Mouse (Mus musculus): Measurements from ENCODE around the gene Gm13691.
"Not testable (repeated sequence)": the region's sequence is repeated elsewhere in the genome, so short reads cannot be mapped to it uniquely, and the experiment has no call there.

The Gm13691 gene

GRCm38 (mm10) chr2:83990253-83990652, at the start of gene Gm13691:
Gm13691 (plus strand) TSS chr2:83990553.
- DNase-seq (ENCODE audit: low spot score) = not testable (repeated sequence)

DNA sequence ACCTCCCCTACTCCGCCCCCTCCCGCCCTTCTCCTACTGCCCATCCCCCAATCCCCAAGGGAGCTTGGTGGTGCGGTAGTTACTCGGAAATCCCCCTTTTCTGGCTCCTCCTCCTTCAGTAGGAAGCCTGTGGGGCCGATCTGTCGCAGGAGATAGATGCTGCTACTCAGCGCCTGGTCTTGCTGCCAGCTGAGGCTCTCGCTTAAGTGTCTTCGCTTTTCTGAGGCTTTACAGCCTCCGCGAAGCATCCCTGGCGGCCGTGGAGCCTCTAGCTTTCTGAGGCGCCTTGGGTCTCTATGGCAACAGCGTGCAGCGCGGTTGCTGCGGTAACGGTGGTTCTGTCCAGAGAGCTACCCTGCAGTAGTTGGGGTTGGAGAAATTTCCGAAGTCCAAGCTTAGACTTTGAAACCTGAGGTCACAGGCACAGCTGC, 49.4 kb upstream of the Gm13691 start, which contains the start of gene Zswim2:
Zswim2 (minus strand) TSS at position 298 of the 431 bp plus-strand sequence.
- DNase-seq (ENCODE audit: low spot score) = peak; percentile 11

DNA sequence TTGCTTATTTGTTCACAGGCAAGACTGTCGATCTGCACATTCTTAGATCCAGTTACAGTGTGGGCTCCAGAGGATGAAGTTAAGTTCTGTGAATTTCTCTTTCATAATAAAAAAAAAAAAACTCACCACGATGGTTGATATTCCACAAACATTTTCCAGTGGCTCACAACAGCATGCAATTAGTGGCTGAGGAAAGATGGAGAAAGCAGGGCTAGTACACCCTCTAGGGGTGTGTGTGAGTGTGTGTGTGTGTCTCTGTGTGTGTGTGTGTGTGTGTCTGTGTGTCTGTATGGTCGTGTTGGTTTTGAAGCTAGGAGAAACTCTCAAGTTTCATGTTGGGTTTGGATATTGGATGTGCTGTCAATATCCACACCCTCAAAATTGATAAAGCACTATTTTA, 49.0 kb upstream of the Gm13691 start:
- no peak for DNase-seq (ENCODE audit: low spot score)

DNA sequence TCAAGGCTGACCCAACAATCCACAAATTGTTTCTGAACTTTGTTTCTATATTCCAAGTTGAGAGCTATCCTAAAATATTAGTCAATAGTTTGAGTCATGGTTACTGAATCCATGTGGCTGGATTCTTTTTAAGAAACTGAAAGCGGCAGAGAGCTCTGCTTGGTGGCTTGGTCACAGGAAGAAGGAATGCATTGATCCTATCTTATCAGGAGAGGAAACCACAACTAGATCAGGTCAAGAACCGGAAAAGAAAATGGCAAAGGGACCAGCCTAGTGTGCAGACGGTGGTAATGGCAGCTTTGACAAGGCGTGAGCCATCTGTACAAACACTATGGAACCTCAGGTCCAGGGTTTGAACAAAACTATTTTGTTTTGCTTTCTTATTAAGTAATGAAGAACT, 48.6 kb upstream of the Gm13691 start:
- no peak for DNase-seq (ENCODE audit: low spot score)

- DNase-seq (ENCODE audit: low spot score) = not testable (repeated sequence)
Measured at GRCm38 (mm10) chr2:83955393-83955792, 35.0 kb upstream of the Gm13691 start, which contains the start of gene Gm13698. Gm13698 (plus strand) TSS chr2:83955693.

DNA sequence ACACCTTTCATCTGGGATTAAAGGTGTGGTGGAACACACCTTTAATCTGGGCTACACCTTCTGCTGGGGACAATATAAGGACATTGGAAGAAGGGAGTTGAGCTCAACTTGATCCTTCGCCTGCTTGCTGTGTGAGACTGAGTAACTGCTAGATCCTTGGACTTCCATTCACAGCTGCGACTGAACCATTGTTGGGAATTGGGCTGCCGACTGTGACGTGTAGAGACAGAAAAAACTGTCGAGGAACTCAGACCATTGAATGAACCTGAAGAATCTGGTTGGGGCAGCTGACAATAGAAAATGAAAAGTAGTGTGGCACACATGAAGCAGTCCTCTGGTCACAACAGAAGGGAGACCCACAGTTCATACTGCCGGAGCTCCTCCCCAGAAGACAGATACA, 29.1 kb upstream of the Gm13691 start, which contains the start of gene Gm13693:
Gm13693 (plus strand) TSS at position 301 of the 400 bp plus-strand sequence.
- not testable (repeated sequence) for DNase-seq (ENCODE audit: low spot score)

DNA sequence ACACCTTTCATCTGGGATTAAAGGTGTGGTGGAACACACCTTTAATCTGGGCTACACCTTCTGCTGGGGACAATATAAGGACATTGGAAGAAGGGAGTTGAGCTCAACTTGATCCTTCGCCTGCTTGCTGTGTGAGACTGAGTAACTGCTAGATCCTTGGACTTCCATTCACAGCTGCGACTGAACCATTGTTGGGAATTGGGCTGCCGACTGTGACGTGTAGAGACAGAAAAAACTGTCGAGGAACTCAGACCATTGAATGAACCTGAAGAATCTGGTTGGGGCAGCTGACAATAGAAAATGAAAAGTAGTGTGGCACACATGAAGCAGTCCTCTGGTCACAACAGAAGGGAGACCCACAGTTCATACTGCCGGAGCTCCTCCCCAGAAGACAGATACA, 23.3 kb upstream of the Gm13691 start, which contains the start of gene Gm13695:
Gm13695 (plus strand) TSS at position 301 of the 400 bp plus-strand sequence.
- DNase-seq (ENCODE audit: low spot score) = not testable (repeated sequence)

- DNase-seq (ENCODE audit: low spot score) = not testable (repeated sequence)
Measured at GRCm38 (mm10) chr2:83972823-83973222, 17.5 kb upstream of the Gm13691 start, which contains the start of gene Gm13696. Gm13696 (plus strand) TSS chr2:83973123.

DNA sequence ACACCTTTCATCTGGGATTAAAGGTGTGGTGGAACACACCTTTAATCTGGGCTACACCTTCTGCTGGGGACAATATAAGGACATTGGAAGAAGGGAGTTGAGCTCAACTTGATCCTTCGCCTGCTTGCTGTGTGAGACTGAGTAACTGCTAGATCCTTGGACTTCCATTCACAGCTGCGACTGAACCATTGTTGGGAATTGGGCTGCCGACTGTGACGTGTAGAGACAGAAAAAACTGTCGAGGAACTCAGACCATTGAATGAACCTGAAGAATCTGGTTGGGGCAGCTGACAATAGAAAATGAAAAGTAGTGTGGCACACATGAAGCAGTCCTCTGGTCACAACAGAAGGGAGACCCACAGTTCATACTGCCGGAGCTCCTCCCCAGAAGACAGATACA, 11.7 kb upstream of the Gm13691 start, which contains the start of gene Gm13694:
Gm13694 (plus strand) TSS at position 301 of the 400 bp plus-strand sequence.
- DNase-seq (ENCODE audit: low spot score) = not testable (repeated sequence)

GRCm38 (mm10) chr2:83984443-83984842, 5.9 kb upstream of the Gm13691 start, which contains the start of gene Gm13697:
Gm13697 (plus strand) TSS chr2:83984743.
- DNase-seq (ENCODE audit: low spot score) = not testable (repeated sequence)

DNA sequence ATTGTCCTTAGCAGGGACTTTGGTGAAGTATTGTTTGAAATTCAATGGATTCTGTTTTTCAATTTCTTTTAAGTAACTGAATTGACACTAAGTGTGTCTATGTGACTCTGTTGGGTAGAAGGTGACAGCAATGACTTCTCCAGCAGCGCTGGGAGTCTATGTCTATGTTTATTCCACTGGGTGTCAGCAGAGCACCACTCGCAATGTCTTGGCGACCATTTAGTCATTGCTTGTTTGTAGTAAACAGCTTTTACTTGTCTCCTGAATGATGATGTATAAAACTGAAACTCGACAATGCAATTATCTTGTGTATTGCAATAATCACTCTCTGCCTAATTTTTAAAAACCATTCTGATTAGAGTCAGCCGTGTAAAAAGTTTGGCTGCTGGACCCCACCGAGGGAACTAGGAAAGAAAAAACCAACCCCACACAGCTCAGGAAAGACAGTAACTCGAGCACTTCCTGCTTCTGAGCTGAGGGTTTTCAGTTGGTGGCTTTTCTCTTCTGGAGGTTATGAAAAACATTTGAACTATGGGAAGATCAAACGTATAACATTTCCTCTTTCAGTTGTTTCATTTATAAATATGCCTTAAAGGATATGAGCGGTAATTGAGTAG, 3.4 kb downstream of the Gm13691 start:
- not testable (repeated sequence) for DNase-seq (ENCODE audit: low spot score)

GRCm38 (mm10) chr2:83994526-83994925, 4.2 kb downstream of the Gm13691 start:
- not testable (repeated sequence) for DNase-seq (ENCODE audit: low spot score)

DNA sequence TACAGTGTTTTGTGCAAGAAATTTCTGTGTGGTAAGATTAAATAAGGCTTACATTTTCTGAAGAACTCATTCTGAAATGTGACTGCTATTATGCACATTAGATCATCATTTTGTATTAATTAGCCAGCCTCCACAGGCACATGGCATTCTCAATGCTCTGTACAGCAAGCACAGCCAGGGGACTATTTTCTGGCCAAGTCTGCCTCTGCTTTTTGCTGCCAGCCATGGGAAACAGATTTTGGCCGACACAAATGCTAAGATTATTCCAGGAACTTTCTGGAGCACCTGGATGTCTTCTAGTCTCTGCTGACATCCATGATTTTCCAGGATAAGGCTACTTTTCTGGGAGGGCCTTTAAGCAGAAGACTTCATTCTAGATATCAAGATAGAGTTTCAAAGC, 18.6 kb downstream of the Gm13691 start:
- DNase-seq (ENCODE audit: low spot score) = no peak

DNA sequence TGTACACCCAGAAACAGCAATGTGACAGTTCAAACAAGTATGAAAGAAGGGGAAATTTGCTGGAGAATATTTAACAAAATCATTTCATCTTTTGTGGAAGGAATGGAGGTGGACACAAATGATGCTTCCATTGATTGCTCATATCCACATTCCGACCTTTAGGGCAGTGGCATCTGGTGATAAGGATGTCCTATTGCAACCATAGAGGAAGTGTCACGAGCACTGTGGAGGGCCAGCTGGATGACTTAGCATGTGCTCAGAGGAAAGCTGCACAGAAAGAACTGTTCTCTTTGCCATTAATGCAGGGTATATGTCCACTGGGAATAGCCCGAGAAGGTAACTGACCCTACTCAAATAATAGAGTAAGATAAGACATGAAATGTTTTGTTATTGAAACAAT, 19.5 kb downstream of the Gm13691 start:
- DNase-seq (ENCODE audit: low spot score) = no peak

GRCm38 (mm10) chr2:84014572-84014971, 24.2 kb downstream of the Gm13691 start:
- DNase-seq (ENCODE audit: low spot score) = no peak

GRCm38 (mm10) chr2:84016291-84016690, 25.9 kb downstream of the Gm13691 start:
- DNase-seq (ENCODE audit: low spot score) = not testable (repeated sequence)

DNA sequence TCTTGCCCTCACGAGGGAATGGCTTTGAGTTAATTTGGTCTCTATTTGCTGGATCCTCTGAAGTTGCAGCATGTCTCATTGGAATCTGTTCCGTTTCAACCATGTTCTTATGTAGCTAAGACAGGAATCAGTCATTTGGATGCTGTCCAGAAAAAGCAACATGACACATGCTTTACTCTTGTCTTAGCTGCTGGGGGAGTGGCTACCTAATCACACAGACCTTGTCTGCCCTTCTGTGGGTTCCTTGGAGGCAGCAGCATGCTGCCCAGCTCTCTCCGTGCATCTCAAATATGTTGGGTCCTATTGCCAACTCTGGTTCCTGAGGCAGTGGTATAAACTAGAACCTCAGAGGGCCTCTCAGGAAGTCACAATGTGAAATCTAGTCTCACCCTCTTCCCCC, 28.0 kb downstream of the Gm13691 start:
- no peak for DNase-seq (ENCODE audit: low spot score)

DNA sequence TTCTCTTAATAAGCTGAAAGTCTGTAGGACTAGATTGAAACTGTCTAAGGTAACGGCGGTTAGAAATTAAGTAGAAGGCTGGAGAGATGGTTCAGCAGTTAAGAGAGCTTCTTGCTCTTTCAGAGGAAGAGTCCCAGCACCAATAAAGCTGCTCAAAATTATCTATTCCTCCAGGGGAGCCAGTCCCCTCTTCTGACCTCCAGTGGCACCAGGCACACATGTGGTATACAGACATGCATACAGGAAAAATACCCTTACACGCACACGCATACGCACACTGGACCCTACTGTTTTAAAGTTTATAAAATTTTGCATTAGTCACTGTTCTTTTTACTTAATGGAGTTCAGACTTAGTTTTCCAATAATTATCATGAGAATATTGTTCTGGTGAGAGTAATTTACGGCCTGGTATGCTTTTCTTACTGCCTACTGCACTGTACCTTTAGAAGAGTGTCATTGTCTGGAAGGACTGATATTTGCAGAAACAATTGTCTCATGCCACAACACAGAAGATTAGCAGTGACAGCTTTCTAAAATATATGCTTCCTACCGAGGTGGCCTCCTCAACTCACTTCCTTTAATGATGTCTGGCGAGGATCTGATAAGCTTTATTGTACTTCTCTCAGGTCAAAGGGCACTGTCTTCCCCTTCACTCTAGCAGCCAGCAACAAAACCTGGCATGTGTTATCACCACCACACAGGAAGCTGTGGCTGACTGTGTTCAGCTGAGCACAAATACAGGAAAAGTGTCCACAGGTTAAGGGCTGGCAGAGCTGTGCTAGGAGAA, 29.4 kb downstream of the Gm13691 start:
- DNase-seq (ENCODE audit: low spot score) = no peak

DNA sequence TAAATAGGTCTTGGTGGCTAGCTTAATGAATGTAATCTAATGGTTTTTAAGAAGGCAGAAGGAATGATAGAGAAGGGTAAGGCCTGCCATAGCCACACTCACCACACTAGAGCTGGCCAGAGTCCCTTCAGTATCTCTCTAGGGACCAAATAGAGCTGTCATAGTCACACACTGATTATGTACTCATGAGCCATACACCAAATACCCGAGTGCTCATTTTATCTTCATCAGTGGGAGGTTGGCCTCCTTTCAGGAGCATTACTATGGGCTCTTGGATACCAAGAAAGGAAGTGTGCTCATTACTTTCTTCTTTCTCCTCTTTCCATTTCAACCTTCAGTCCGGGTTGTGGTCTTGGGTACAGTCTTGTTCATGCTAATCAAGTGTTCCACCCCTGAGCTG, 31.6 kb downstream of the Gm13691 start:
- no peak for DNase-seq (ENCODE audit: low spot score)

DNA sequence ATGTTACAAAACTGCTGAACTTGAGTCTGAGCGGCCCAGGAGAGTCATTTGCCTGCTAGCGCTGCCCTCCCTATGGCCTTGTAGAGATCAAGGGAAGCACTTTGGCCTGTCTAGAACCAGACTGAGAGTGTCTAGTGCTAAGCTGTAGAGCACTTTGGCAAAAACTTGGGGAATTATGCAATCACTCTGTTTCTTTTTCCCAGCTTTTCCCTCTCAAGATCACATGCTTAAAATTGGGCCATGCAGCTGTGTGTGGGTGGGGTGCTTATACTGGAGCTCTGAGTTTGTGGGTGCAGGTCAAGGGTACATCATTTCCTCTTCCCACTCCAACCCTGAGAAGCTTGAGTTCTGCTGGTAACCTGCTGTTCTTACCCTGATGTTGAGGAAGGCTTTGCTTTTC, 32.6 kb downstream of the Gm13691 start:
- no peak for DNase-seq (ENCODE audit: low spot score)

DNA sequence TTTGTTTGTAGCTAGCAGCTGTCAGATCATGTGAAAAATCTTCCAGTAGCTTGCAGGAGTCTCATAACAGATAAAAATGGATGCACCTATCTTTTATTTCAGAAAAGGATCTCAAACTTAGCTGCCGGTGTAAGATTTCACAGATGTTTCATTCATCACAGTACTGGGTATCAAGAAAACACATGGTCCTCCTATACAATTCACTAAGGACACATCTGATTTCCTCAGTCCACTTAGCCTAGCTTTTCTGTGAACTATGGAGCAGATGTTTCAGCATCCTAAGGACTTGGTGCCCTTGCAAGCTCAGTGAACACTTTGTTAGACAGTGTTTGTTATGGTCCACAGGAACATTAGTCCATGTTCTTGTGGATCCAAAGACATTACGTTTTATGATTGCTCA, 33.0 kb downstream of the Gm13691 start:
- no peak for DNase-seq (ENCODE audit: low spot score)

- no peak for DNase-seq (ENCODE audit: low spot score)
Measured at GRCm38 (mm10) chr2:84025217-84025616, 34.9 kb downstream of the Gm13691 start.

DNA sequence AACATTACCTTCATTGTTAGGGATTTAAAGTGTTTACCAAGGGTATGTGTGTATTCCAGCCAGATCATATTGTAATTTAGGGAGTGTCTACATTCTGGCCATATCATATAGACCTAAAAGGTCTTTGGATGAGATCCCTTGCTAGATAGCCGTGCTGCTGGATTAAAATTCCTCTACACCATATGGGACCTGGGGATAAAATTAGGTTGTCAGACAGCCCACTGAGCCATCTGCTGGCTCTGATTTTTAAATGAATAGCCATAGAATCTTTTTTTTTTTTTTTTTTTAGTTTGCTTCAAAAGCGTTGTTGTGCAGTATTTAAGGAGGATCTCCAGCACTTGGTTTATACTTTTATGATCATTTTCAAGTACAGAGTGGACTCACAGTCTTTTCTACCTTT, 42.2 kb downstream of the Gm13691 start:
- no peak for DNase-seq (ENCODE audit: low spot score)

All from ovary, postnatal 14 days (tissue).